Mouse (Mus musculus) bone marrow, adult 2 months (tissue): ENCODE measurements around the gene Mamdc2. TPM values are rescaled to one million over a fixed set of nuclear protein-coding genes. Genes with fewer than 3 reads are reported as not detected.

Source experiments
- H3K27ac ChIP-seq: fragments of 200-500 bp; 2 replicates; pipeline ENCODE4 v1.5.1; 2012; ENCODE audit warnings: low read depth, mild to moderate bottlenecking, control low read depth, inconsistent platforms, low read length; ENCODE audit not compliant: control insufficient read depth, poor library complexity, insufficient read depth
- H3K4me1 ChIP-seq: fragments of 200-500 bp; 2 replicates; pipeline ENCODE4 v1.6.1; 2011; ENCODE audit warnings: low read length; ENCODE audit not compliant: control insufficient read depth, insufficient read depth
- H3K4me3 ChIP-seq: fragments of 200-500 bp; replicated peaks from 2 replicates; pipeline ENCODE3; 2011; ENCODE audit warnings: mild to moderate bottlenecking, low read depth, low read length, control low read depth; ENCODE audit not compliant: control insufficient read depth
- CTCF ChIP-seq: fragments of 200-500 bp; IDR thresholded peaks from 2 replicates; pipeline ENCODE4 v1.5.1; 2011; ENCODE audit warnings: low read length, control low read depth; ENCODE audit not compliant: control insufficient read depth, insufficient read depth
- POLR2A ChIP-seq: fragments of 200-500 bp; IDR thresholded peaks from 2 replicates; pipeline ENCODE4 v1.6.1; 2011; ENCODE audit warnings: low read depth, mild to moderate bottlenecking, control low read depth, low read length, borderline replicate concordance; ENCODE audit not compliant: control insufficient read depth
- WGBS: fragments of 180-500 bp; shearing (Covaris S2); methylation state at CpG from one replicate; pipeline ENCODE4 v1.1.7; 2018; 5-methylcytosine and 5-hydroxymethylcytosine counted together
- polyA plus RNA-seq: library from polyadenylated mRNA; stranded (reverse); fragments of >200 nt; gene quantifications from 2 replicates; pipeline ENCODE4 v1.2.4, GENCODE M21; 2011; ENCODE audit warnings: low replicate concordance; ENCODE audit not compliant: missing spikeins, insufficient read depth, insufficient read length

Mamdc2 gene
- polyA plus RNA-seq, 1 experiment, result 0.82 TPM

DNA sequence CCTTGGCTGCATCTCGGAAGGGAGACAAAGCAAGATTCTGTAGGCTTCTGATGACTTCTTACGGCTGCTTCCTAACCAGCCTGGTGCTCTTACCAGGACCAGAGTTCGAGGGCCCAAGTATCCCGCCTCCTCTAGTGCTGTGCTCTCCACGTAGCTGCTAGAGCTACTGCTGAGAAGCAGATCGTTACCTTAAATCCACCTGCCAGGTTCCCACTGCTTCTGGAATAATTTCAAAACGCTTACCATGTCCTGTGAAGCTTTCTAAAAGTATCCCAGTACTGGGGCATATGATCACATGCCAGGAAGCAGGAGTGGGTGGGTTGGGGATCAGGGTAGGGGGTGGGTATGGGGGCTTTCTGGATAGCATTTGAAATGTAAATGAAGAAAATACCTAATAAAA lies 141.6 kb downstream of the Mamdc2 start:
- no peak for TF ChIP-seq CTCF
- no peak for TF ChIP-seq POLR2A
- H3K4me1 ChIP-seq, result no peaks in the 10 kb centered on the region
- WGBS, result 83% methylated on average over 7 of the region's 7 CpGs
- H3K4me3 ChIP-seq, result no peak overlapping the region
- no peak overlapping the region for H3K27ac ChIP-seq

DNA sequence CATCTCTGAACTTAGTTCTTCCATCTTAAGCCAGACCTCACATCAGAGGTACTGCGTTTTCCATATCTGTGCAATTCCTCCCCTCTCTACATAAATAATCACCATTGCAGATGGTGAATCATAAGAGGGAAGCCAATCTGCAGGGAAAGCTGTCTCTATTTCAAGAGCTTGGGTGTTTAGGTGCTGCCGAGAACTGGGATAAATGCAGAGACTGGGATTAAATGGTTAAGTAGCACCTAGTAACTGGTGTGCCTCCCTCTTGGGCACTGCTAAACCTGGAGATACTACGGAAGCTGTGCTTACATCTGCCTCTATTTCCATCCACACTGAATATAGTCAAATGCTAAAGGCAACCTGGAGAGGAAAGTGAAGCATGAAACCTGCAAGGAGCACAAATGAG lies 148.3 kb downstream of the Mamdc2 start:
- Histone ChIP-seq H3K4me3 (no peak overlapping the region), H3K27ac (no peak overlapping the region), H3K4me1 (no peaks in the 10 kb centered on the region)
- 87% methylated on average over 3 of the region's 3 CpGs for WGBS
- TF ChIP-seq CTCF (no peak), POLR2A (no peak)

DNA sequence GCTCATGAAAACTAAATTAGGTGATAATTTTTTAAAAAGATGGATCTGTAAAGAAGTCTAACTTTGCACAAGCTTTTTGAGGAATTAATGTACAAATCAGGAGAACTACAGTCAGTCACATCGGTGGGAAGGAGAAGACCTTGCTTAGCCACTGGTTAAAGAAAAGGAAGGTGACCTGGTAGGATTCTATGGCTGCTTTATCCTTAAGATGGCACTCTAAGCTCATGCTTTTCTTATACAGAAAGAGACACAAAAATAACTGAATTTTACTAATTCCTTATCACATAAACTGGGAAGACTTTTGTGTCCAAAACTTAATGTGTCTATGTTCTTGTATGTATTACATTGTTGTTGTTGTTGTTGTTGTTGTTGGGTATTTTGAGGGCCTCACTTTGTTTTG lies 149.3 kb downstream of the Mamdc2 start:
- 80% methylated on average over 1 of the region's 1 CpGs for WGBS
- H3K4me3 ChIP-seq, result no peak overlapping the region
- no peak for TF ChIP-seq CTCF
- no peak for TF ChIP-seq POLR2A
- H3K4me1 ChIP-seq, result no peaks in the 10 kb centered on the region
- H3K27ac ChIP-seq, result no peak overlapping the region

DNA sequence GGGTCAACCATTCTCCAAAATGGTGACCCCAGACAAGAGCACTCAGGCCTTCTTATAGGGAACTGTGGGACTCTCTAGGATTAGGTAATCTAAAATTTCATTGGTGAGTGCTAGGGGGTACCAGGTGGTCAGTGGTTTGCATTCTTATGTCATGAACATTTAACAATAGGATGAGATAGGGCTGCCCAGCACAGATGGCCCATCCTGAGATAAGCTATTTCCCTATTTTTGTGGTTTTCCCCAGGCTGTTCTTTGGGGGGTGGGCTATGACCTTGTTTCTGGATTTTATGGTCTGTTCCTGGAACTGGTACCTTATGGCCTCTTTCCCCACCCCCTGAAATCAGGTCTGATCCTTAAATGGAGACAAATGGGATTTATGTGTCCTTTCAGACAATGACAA lies 151.1 kb downstream of the Mamdc2 start:
- Histone ChIP-seq H3K4me3 (no peak overlapping the region), H3K4me1 (no peaks in the 10 kb centered on the region), H3K27ac (no peak overlapping the region)
- TF ChIP-seq POLR2A, result no peak
- TF ChIP-seq CTCF, result no peak

DNA sequence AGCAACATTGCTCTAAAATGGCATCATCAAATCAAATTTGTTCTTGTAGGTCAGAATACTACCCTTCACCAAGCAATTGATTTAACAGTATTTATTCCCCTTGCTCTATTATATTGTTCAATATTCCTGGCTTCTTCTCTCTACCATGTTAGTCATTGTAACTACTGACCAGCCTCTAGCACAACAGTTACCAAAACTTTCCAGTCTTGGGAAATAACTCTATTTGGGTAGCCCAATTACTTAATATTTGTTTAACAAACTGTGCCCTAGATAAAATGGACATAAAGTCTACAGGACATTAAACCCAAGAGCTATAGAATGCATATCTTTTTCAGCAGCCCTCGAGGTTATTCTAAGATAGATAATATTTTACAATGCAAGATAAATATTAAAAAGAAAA lies 159.0 kb downstream of the Mamdc2 start:
- no peaks in the 10 kb centered on the region for H3K4me1 ChIP-seq
- no peak overlapping the region for H3K4me3 ChIP-seq
- no peak for TF ChIP-seq CTCF
- TF ChIP-seq POLR2A, result no peak
- WGBS, result 71% methylated on average over 1 of the region's 1 CpGs
- no peak overlapping the region for H3K27ac ChIP-seq

DNA sequence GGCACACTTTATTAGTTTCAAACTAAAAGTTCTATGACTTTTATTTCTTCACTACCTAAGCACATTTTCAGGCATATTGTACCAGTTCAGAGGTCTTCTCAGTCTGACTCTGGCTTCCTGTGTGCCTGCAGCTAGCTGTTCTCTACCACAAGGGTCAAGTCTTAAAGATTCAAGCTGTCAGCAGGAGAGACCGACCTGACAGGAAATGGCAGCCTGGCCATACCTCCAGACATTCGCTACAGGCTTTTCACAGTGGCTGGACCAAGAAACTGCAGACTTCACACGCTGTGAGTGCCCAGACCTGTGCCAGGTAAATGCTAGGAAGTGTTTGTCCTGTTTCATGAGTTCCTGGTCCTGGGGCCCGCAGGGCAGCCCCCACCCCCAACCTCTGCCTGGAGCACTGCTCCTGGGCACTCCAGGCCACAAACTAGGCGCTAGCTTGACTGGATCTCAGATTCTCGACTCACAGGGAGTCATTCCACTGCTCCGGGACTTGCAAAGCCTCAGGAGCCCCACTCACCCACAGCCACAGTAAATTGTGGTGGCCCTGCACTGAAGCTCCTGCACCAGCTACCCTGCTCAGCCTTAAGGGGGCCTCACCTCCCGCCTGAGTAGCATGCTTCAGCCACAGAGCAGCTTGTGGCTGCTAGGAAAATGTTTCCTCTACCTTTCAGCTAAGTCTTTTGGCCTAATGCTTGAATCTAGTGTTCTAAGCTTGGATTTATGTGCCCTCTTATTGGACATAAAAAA lies 166.2 kb downstream of the Mamdc2 start:
- no peaks in the 10 kb centered on the region for H3K4me1 ChIP-seq
- H3K27ac ChIP-seq, result no peak overlapping the region
- H3K4me3 ChIP-seq, result no peak overlapping the region
- no peak for TF ChIP-seq CTCF
- TF ChIP-seq POLR2A, result no peak
- WGBS, result 81% methylated on average over 8 of the region's 8 CpGs

DNA sequence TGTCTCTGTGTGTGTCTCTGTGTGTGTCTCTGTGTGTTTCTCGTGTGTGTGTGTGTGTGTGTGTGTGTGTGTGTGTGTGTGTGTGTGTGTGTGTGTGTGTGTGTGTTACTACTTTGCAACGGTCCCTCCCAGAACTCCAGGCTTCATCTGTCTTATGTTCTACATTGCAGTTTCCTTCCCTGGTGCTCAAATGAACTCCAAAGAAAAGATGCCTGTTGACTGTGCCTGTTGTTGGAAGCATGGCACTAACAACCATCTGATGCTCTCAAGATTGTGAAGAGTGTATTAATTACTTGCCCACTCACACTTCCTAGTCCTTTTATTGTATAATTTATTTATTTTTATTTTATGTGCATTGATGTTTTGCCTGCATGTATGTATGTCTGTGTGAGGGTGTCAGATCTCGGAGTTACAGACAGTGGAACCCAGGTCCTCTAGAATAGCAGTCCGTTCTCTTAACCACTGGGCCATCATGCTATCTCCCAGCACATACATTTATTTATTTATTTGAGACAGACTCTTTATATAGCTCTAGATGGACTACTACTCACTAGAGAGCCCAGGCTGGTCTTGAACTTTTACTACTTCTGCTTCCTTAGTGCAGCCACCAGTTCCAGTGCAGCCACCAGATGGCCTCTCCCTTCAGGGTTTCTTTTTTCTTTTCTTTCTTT lies 174.1 kb downstream of the Mamdc2 start:
- Histone ChIP-seq H3K4me3 (peak overlapping the region; percentile 93), H3K4me1 (no peaks in the 10 kb centered on the region; the same call in 1 of the 2 replicates), H3K27ac (peak overlapping the region; percentile 46; the same call in 1 of the 2 replicates)
- 56% methylated on average over 4 of the region's 4 CpGs for WGBS
- TF ChIP-seq CTCF (no peak), POLR2A (no peak)

DNA sequence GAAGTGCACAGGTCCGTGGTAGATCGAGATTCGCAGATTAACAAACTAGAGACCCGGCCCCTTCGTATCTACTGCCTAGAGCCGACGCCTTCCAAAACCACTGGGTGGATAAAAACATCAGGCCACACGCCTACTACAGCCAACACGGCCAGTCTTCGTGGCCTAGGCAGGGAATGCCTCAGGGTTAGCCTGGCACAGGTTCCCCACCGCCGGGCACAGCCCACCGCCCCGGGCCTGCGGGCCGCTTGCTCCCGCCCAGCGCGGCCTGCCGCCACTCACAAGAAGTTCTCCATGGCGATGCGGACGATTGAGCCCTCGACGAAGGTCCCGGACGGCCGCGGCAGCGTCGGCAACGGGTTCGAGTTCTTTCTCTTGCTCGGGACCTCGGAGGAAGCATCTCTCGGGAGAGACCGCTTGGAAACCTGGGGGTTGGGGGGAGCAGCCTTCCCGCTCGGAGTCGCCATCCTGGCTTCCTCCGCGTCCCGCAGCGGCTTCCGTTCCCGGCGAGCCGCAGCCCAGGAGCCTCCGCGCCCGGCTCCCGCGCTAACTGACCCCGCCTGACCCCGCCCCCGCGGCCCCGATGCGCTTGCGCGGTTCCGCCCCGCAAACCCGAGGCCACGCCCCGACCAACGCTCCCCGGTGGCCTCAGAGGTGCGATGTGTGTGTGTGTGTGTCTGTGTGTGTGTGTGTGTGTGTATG lies 174.7 kb downstream of the Mamdc2 start, which contains the start of gene Smc5:
Smc5 (minus strand) TSS at position 543 of the 699 bp plus-strand sequence.
- H3K4me3 ChIP-seq, result peak within 1 kb of the TSS; percentile 93
- TF ChIP-seq CTCF (no peak), POLR2A (peak; percentile 57; the same call in 1 of the 2 replicates)
- under 1% methylated on average over 69 of the region's 69 CpGs for WGBS
- H3K27ac ChIP-seq, result peak within 1 kb of the TSS; percentile 55
- H3K4me1 ChIP-seq, result no peaks in the 10 kb centered on the region; the same call in 1 of the 2 replicates
